Mouse (Mus musculus) MEL (cell line): ENCODE data around the gene Frmd4a. TPM values are rescaled to one million over a fixed set of nuclear protein-coding genes. Genes with fewer than 3 reads are reported as not detected.

Experiments used
- DNase-seq: peaks from one replicate; pipeline ENCODE4 v3.0.0; 2011; ENCODE audit warnings: low read depth, low spot score
- H3K27ac ChIP-seq: 2 replicates; pipeline ENCODE4 v1.5.1; 2012; ENCODE audit warnings: low read depth, mild to moderate bottlenecking, control low read depth, low read length, moderate library complexity; ENCODE audit not compliant: control insufficient read depth
- H3K27me3 ChIP-seq, 2 experiments: fragments of 150-350 bp in 1 of 2; sonication (generic) in 1 of 2; 2 replicates each; pipeline ENCODE4 v1.6.1; 2012; ENCODE audit warnings: low read length in 2 of 2, mild to moderate bottlenecking in 2 of 2, improper control_type of control experiment in 1 of 2, moderate library complexity in 1 of 2; ENCODE audit not compliant: insufficient read depth in 2 of 2, control insufficient read depth in 1 of 2
- H3K36me3 ChIP-seq, 2 experiments: 2 replicates each; pipeline ENCODE4 v1.6.1; 2012 to 2014; ENCODE audit warnings: low read length in 2 of 2, improper control_type of control experiment in 1 of 2, inconsistent platforms in 1 of 2, mild to moderate bottlenecking in 1 of 2; ENCODE audit not compliant: insufficient read depth in 2 of 2, control insufficient read depth in 1 of 2
- H3K4me1 ChIP-seq, 2 experiments: fragments of 150-350 bp in 1 of 2; sonication (generic) in 1 of 2; 2 replicates each; pipeline ENCODE4 v1.6.1; 2012; ENCODE audit warnings: low read length in 2 of 2, improper control_type of control experiment in 1 of 2, mild to moderate bottlenecking in 1 of 2; ENCODE audit not compliant: insufficient read depth in 2 of 2, control insufficient read depth in 1 of 2
- H3K4me3 ChIP-seq, 2 experiments: fragments of 150-350 bp in 1 of 2; sonication (generic) in 1 of 2; 2 replicates each; pipeline ENCODE4 v1.5.1; 2012; ENCODE audit warnings: low read depth in 2 of 2, low read length in 2 of 2, mild to moderate bottlenecking in 2 of 2, moderate library complexity in 2 of 2, control low read depth in 1 of 2, improper control_type of control experiment in 1 of 2; ENCODE audit not compliant: control insufficient read depth in 1 of 2, insufficient read depth in 1 of 2
- H3K79me2 ChIP-seq: 2 replicates; pipeline ENCODE4 v1.6.1; 2012; ENCODE audit warnings: mild to moderate bottlenecking, low read length, moderate library complexity; ENCODE audit not compliant: control insufficient read depth, poor library complexity, insufficient read depth
- H3K9ac ChIP-seq: 2 replicates; pipeline ENCODE4 v1.6.1; 2012; ENCODE audit warnings: low read depth, mild to moderate bottlenecking, control low read depth, low read length, moderate library complexity; ENCODE audit not compliant: control insufficient read depth, poor library complexity, severe bottlenecking
- H3K9me3 ChIP-seq: fragments of 150-350 bp; sonication (generic); replicated peaks from 2 replicates; pipeline ENCODE4 v1.6.1; 2012; ENCODE audit warnings: mild to moderate bottlenecking, low read length, improper control_type of control experiment, moderate library complexity; ENCODE audit not compliant: insufficient read depth
- BHLHE40 ChIP-seq: IDR thresholded peaks from 2 replicates; pipeline ENCODE4 v1.6.1; 2012; ENCODE audit warnings: low read depth, mild to moderate bottlenecking, inconsistent platforms, low read length, improper control_type of control experiment, borderline replicate concordance
- CHD1 ChIP-seq: IDR thresholded peaks from 2 replicates; pipeline ENCODE4 v1.6.1; 2012; ENCODE audit warnings: low read depth, mild to moderate bottlenecking, inconsistent platforms, low read length, improper control_type of control experiment
- HCFC1 ChIP-seq: IDR thresholded peaks from 2 replicates; pipeline ENCODE4 v1.6.1; 2012; ENCODE audit warnings: low read depth, mild to moderate bottlenecking, inconsistent platforms, low read length, improper control_type of control experiment, moderate library complexity
- JUND ChIP-seq: IDR thresholded peaks from 2 replicates; pipeline ENCODE4 v1.6.1; 2011; ENCODE audit warnings: low read depth, mild to moderate bottlenecking, improper control_type of control experiment, low read length
- KAT2A ChIP-seq: conservative IDR thresholded peaks from 2 replicates; pipeline ENCODE4 v1.6.1; 2012; ENCODE audit warnings: low read depth, low read length, improper control_type of control experiment, inconsistent platforms
- MAX ChIP-seq: IDR thresholded peaks from 2 replicates; pipeline ENCODE4 v1.6.1; 2011; ENCODE audit warnings: low read length, improper control_type of control experiment
- MAZ ChIP-seq: IDR thresholded peaks from 2 replicates; pipeline ENCODE4 v1.6.1; 2012; ENCODE audit warnings: low read depth, mild to moderate bottlenecking, inconsistent platforms, low read length, improper control_type of control experiment
- MEF2A ChIP-seq: IDR thresholded peaks from 2 replicates; pipeline ENCODE4 v1.6.1; 2014; ENCODE audit warnings: low read depth, mild to moderate bottlenecking, inconsistent platforms, low read length, improper control_type of control experiment; ENCODE audit not compliant: poor library complexity, insufficient replicate concordance, severe bottlenecking; ENCODE audit errors: extremely low read depth
- NRF1 ChIP-seq: IDR thresholded peaks from 2 replicates; pipeline ENCODE4 v1.6.1; 2014; ENCODE audit warnings: low read depth, mild to moderate bottlenecking, inconsistent platforms, low read length, improper control_type of control experiment, moderate library complexity; ENCODE audit not compliant: poor library complexity, insufficient read depth, severe bottlenecking
- POLR2A ChIP-seq, 2 experiments: IDR thresholded peaks; 2 replicates each; pipeline ENCODE4 v1.6.1; 2011 to 2012; ENCODE audit warnings: low read length in 2 of 2, mild to moderate bottlenecking in 2 of 2, control low read depth in 1 of 2, improper control_type of control experiment in 1 of 2, low read depth in 1 of 2, moderate library complexity in 1 of 2; ENCODE audit not compliant: control insufficient read depth in 1 of 2, insufficient read depth in 1 of 2, poor library complexity in 1 of 2
- POLR2AphosphoS2 ChIP-seq: IDR thresholded peaks from 2 replicates; pipeline ENCODE4 v1.6.1; 2011; ENCODE audit warnings: low read length, improper control_type of control experiment
- RCOR1 ChIP-seq: IDR thresholded peaks from 2 replicates; pipeline ENCODE4 v1.6.1; 2012; ENCODE audit warnings: low read depth, mild to moderate bottlenecking, inconsistent platforms, low read length, improper control_type of control experiment
- TBP ChIP-seq: IDR thresholded peaks from 2 replicates; pipeline ENCODE4 v1.8.0; 2011; ENCODE audit warnings: low read depth, low read length, improper control_type of control experiment
- ZC3H11A ChIP-seq: IDR thresholded peaks from 2 replicates; pipeline ENCODE4 v1.6.1; 2012; ENCODE audit warnings: low read depth, mild to moderate bottlenecking, inconsistent platforms, low read length, improper control_type of control experiment
- ZMIZ1 ChIP-seq: IDR thresholded peaks from 2 replicates; pipeline ENCODE4 v1.6.1; 2012; ENCODE audit warnings: low read depth, mild to moderate bottlenecking, inconsistent platforms, low read length, improper control_type of control experiment, moderate library complexity
- polyA plus RNA-seq, 2 experiments: library from polyadenylated mRNA; stranded (reverse) in 1 of 2; unstranded in 1 of 2; fragments of >175 nt in 1 of 2; fragments of >200 nt in 1 of 2; gene quantifications; 2 replicates each; pipeline versions ENCODE4 v1.2.1 to v1.2.4; 2012; ENCODE audit warnings: low replicate concordance in 2 of 2, low read depth in 1 of 2; ENCODE audit not compliant: insufficient read length in 2 of 2, insufficient read depth in 1 of 2, missing spikeins in 1 of 2
- total RNA-seq: library from RNA; depleted of rRNA; stranded (reverse); fragments of 300-350 nt; gene quantifications from 2 replicates; pipeline ENCODE4 v1.2.3, GENCODE M21; 2012

The Frmd4a gene
- total and polyA plus RNA-seq, 3 experiments, result 6.4 to 14.4 TPM; not detected in 1

DNA sequence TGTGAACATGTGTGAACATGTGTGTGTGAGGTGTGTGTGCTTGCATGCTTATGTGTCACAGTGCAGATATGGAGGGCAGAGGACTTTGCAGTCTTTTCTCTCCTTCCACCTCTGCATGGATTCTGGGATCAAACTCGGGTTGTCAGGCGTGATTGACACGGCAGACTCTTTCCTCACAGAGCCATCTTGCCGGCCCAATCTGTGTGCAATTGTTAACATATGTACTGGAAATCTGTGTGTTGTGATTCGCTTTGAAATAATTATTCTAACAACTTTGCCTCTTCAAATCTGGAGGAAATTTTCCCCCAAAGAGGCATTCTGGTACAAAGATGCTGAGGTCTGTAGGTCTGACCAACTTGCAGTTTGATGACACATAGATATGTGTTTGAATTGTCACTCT, 468.7 kb downstream of the Frmd4a start:
- Histone ChIP-seq H3K9me3 (no peaks in the 10 kb centered on the region), H3K4me3 (no peak overlapping the region)
- TF ChIP-seq HCFC1 (no peak), TBP (no peak), BHLHE40 (no peak), ZC3H11A (no peak), CHD1 (no peak), MEF2A (no peak), NRF1 (no peak), MAX (no peak), ZMIZ1 (no peak), POLR2A (IDR thresholded peaks at IDR 0.05; ENCODE audit: control insufficient read depth in 1 of 2, insufficient read depth in 1 of 2, low read depth in 1 of 2, low read length in 2 of 2, poor library complexity in 1 of 2) (no peak), MAZ (no peak), KAT2A (no peak), POLR2AphosphoS2 (no peak)

DNA sequence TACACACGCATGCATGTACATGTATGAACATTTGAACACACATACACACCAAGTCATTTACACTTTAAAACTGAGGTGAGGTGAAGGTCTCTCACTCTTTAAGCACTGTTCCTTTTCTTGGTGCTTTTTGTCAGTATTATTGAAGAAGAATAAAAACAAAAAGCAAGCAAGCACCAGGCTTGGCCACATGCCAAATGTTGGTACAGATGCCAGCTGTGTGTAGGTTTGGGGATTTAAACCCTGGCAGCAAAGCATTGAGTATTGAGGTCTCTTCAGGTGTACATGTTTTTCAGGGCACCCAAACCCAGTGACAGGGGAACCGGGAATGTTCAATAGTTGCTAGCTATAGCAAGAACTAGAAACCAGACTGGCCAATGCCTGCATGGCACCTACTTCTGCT, 469.8 kb downstream of the Frmd4a start:
- no peak overlapping the region for H3K4me3 ChIP-seq
- no peak for TF ChIP-seq POLR2AphosphoS2
- no peak for TF ChIP-seq POLR2A (IDR thresholded peaks at IDR 0.05; ENCODE audit: control insufficient read depth in 1 of 2, insufficient read depth in 1 of 2, low read depth in 1 of 2, low read length in 2 of 2, poor library complexity in 1 of 2)
- no peak for TF ChIP-seq RCOR1
- TF ChIP-seq, all 39 proteins: peak for 0
- DNase-seq, result no peak
- H3K9ac ChIP-seq, result no peak overlapping the region
- H3K4me1 ChIP-seq, result no peaks in the 10 kb centered on the region
- no peaks in the 10 kb centered on the region for H3K79me2 ChIP-seq
- H3K27me3 ChIP-seq, result peaks cover 0 to 3% of the 10 kb centered on the region in 2 experiments; a peak in 2 of 4 replicates
- no peaks in the 10 kb centered on the region for H3K9me3 ChIP-seq
- H3K27ac ChIP-seq, result no peak overlapping the region
- no peaks in the 10 kb centered on the region for H3K36me3 ChIP-seq

More for the DNA sequence above, 468.7 kb downstream of the Frmd4a start:
- DNase-seq, result no peak
- Histone ChIP-seq H3K27me3 (peaks cover 0 to 3% of the 10 kb centered on the region in 2 experiments; a peak in 2 of 4 replicates), H3K36me3 (no peaks in the 10 kb centered on the region), H3K4me1 (no peaks in the 10 kb centered on the region), H3K27ac (no peak overlapping the region), H3K79me2 (no peaks in the 10 kb centered on the region), H3K9ac (no peak overlapping the region)

DNA sequence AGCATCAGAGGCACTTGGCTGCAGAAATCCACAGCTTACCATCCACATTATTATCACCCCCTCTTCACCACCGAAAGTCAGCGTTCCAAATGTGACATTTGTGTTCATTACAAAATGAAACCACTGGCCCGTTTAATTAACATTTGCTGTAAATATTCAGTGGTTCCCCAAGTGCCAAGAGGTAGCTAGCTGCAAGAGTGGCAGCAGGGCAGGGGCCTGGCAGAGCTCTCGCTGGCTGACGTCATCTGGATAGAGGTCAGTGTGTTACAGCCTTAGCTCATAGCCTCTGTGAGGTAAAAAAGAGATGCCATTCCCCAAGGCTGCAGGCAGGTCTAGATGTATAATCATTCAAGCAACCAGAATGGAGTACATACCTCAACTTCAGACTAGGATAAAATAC, 473.3 kb downstream of the Frmd4a start:
- no peaks in the 10 kb centered on the region for H3K79me2 ChIP-seq
- peaks cover 7 to 15% of the 10 kb centered on the region in 2 experiments for H3K4me1 ChIP-seq
- peaks cover 0 to 10% of the 10 kb centered on the region in 2 experiments; a peak in 2 of 4 replicates for H3K36me3 ChIP-seq
- no peak overlapping the region for H3K4me3 ChIP-seq
- H3K27ac ChIP-seq, result no peak overlapping the region
- H3K9ac ChIP-seq, result no peak overlapping the region
- no peaks in the 10 kb centered on the region for H3K9me3 ChIP-seq
- no peak for TF ChIP-seq JUND
- TF ChIP-seq RCOR1, result no peak
- no peak for TF ChIP-seq POLR2AphosphoS2
- TF ChIP-seq ZMIZ1, result no peak
- no peak for TF ChIP-seq ZC3H11A
- no peak for DNase-seq
- peaks cover 0 to 3% of the 10 kb centered on the region in 2 experiments; a peak in 2 of 4 replicates for H3K27me3 ChIP-seq
